Mouse (Mus musculus): ENCODE measurements around the gene Morn5. TPM values are rescaled to one million over a fixed set of nuclear protein-coding genes. Genes with fewer than 3 reads are reported as not detected.

The Morn5 gene
- polyA plus RNA-seq (2014; fragmentation: Illumina TruSeq; extraction: RNeasy Lipid Tissue Mini Kit (QIAGEN cat#74804); ENCODE audit: low read depth, low replicate concordance): 1.3 TPM

GRCm38 (mm10) chr2:36048748-36049566 is at the start of gene Morn5, which contains the start of gene Ndufa8:
Gene Morn5 (plus strand): TSS chr2:36049458.
Gene Ndufa8 (minus strand): TSS chr2:36049406.

DNA sequence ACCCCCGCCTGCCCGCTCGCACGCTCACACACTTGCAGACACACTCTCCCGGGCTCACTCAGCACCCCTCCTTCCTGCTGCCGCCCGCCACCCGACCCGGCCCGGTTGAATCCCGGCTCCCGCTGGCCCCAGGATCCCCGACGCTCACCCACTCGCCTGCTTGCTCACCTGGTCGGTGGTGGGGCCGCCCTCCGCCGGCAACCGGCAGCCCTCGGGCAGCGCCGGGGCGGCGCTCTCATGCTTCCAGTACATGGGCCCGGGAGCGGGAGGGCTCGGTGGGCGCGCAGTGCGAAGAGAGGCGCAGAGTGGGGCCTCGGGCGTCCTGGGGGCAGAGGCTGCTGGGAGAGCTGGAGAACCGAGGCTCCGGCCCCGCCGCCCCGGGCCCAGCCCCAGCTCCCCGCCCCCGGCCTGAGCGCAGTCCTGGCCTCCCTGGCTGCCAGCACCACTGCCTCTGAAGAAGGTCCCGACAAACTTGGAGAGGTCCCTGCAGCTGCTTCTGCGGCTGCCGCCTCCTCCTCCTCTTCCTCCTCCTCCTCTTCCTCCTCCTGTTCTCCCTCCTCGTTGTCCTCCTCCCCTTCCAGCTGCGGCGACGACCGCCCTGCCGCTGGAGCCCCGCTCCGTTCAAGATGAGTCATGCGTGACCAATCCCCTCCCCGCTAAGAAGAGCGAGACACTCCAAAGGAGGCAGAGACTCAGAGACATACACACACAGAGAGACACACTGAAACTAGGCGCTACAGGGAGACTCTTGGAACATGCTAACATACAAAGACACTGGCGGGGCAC is 55.9 kb downstream of the Morn5 start, which contains the start of gene Lhx6:
Lhx6 (minus strand) TSS at position 453 of the 786 bp plus-strand sequence.

Other genes with a start within 250 kb of the Morn5 start
- gene Ttll11, start 69.5 kb upstream of the Morn5 start, polyA plus RNA-seq (2014; fragmentation: Illumina TruSeq; extraction: RNeasy Lipid Tissue Mini Kit (QIAGEN cat#74804); ENCODE audit: low read depth, low replicate concordance): 1.6 TPM
- gene Ndufa8, start 52 bp upstream of the Morn5 start, polyA plus RNA-seq (2014; fragmentation: Illumina TruSeq; extraction: RNeasy Lipid Tissue Mini Kit (QIAGEN cat#74804); ENCODE audit: low read depth, low replicate concordance): 637 TPM
- gene Lhx6, start 56.0 kb downstream of the Morn5 start, polyA plus RNA-seq (2014; fragmentation: Illumina TruSeq; extraction: RNeasy Lipid Tissue Mini Kit (QIAGEN cat#74804); ENCODE audit: low read depth, low replicate concordance): 1.4 TPM
- 38.4 TPM for gene Mrrf, start 86.9 kb downstream of the Morn5 start, polyA plus RNA-seq (2014; fragmentation: Illumina TruSeq; extraction: RNeasy Lipid Tissue Mini Kit (QIAGEN cat#74804); ENCODE audit: low read depth, low replicate concordance)
- gene Rbm18, start 87.3 kb downstream of the Morn5 start, polyA plus RNA-seq (2014; fragmentation: Illumina TruSeq; extraction: RNeasy Lipid Tissue Mini Kit (QIAGEN cat#74804); ENCODE audit: low read depth, low replicate concordance): 35.5 TPM
- 12.8 TPM for gene Ptgs1, start 181.0 kb downstream of the Morn5 start, polyA plus RNA-seq (2014; fragmentation: Illumina TruSeq; extraction: RNeasy Lipid Tissue Mini Kit (QIAGEN cat#74804); ENCODE audit: low read depth, low replicate concordance)

All from heart, adult 10 weeks (tissue).